Mouse (Mus musculus) ES-Bruce4 (cell line): ENCODE measurements around the gene Palm2. TPM values are rescaled to one million over a fixed set of nuclear protein-coding genes. Genes with fewer than 3 reads are reported as not detected.

Source experiments
- H3K27ac ChIP-seq: 2 replicates; pipeline ENCODE4 v1.5.1; 2012; ENCODE audit warnings: low read length, inconsistent platforms; ENCODE audit not compliant: insufficient read depth
- H3K27me3 ChIP-seq: 2 replicates; pipeline ENCODE4 v1.6.1; 2012; ENCODE audit warnings: mild to moderate bottlenecking, low read length, inconsistent platforms; ENCODE audit not compliant: control insufficient read depth, poor library complexity, insufficient read depth, severe bottlenecking
- H3K36me3 ChIP-seq: 2 replicates; pipeline ENCODE4 v1.6.1; 2012; ENCODE audit warnings: inconsistent platforms, mild to moderate bottlenecking, low read length, moderate library complexity; ENCODE audit not compliant: control insufficient read depth, poor library complexity, insufficient read depth, severe bottlenecking
- H3K4me1 ChIP-seq: one replicate; pipeline ENCODE4 v1.8.1; 2011; ENCODE audit warnings: low read length; ENCODE audit not compliant: control insufficient read depth, insufficient read depth
- H3K4me3 ChIP-seq: 2 replicates; pipeline ENCODE4 v1.5.1; 2011; ENCODE audit warnings: low read depth, mild to moderate bottlenecking, low read length
- H3K9ac ChIP-seq: 2 replicates; pipeline ENCODE4 v1.6.1; 2012; ENCODE audit warnings: low read depth, mild to moderate bottlenecking, inconsistent platforms; ENCODE audit not compliant: poor library complexity, severe bottlenecking
- H3K9me3 ChIP-seq: replicated peaks from 2 replicates; pipeline ENCODE4 v1.6.1; 2012; ENCODE audit warnings: mild to moderate bottlenecking, low read length, inconsistent platforms; ENCODE audit not compliant: control insufficient read depth, poor library complexity, insufficient read depth, severe bottlenecking
- CTCF ChIP-seq: IDR thresholded peaks from one replicate; pipeline ENCODE4 v1.8.1; 2011; ENCODE audit warnings: low read depth, low read length
- EP300 ChIP-seq: IDR thresholded peaks from 2 replicates; pipeline ENCODE4 v1.6.1; 2011; ENCODE audit warnings: low read depth, low read length; ENCODE audit not compliant: insufficient read depth
- POLR2A ChIP-seq: IDR thresholded peaks from one replicate; pipeline ENCODE4 v1.8.1; 2011; ENCODE audit warnings: low read length; ENCODE audit not compliant: insufficient read depth
- polyA plus RNA-seq: library from polyadenylated mRNA; stranded (reverse); fragments of >200 nt; gene quantifications from 2 replicates; pipeline ENCODE4 v1.2.4, GENCODE M21; 2011; ENCODE audit warnings: low read depth; ENCODE audit not compliant: missing spikeins, insufficient read depth, insufficient read length

Palm2 gene
- polyA plus RNA-seq, 1 experiment, result 3.4 TPM

DNA sequence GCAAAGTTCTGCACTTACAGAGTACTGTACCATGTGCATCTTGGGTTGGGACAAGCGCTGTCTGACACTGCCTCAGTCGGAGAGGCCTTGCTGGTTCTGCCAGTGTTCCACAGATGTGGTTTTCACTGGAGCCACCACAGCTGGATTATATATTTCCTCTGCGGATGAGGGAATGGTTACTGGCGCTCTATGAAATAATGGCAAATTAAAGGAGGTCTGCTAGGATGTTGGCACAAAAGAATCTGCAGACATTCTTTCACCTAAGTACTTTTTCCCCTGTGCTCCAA, 135.0 kb downstream of the Palm2 start:
- Histone ChIP-seq H3K9me3 (no peaks in the 10 kb centered on the region), H3K4me1 (no peaks in the 10 kb centered on the region), H3K36me3 (no peaks in the 10 kb centered on the region), H3K27me3 (peaks cover 5% of the 10 kb centered on the region), H3K9ac (no peak overlapping the region), H3K4me3 (no peak overlapping the region), H3K27ac (no peak overlapping the region)
- TF ChIP-seq POLR2A (no peak), CTCF (no peak), EP300 (no peak)

GRCm38 (mm10) chr4:57569711-57570110, 135.7 kb downstream of the Palm2 start:
- Histone ChIP-seq H3K4me3 (no peak overlapping the region), H3K4me1 (no peaks in the 10 kb centered on the region), H3K27me3 (peaks cover 5% of the 10 kb centered on the region), H3K27ac (no peak overlapping the region), H3K9ac (no peak overlapping the region), H3K36me3 (no peaks in the 10 kb centered on the region), H3K9me3 (no peaks in the 10 kb centered on the region)
- TF ChIP-seq CTCF, result no peak
- no peak for TF ChIP-seq POLR2A
- no peak for TF ChIP-seq EP300

- Histone ChIP-seq H3K4me3 (no peak overlapping the region), H3K9me3 (no peaks in the 10 kb centered on the region), H3K27me3 (peaks cover 5% of the 10 kb centered on the region), H3K9ac (no peak overlapping the region), H3K27ac (no peak overlapping the region), H3K4me1 (no peaks in the 10 kb centered on the region), H3K36me3 (no peaks in the 10 kb centered on the region)
- TF ChIP-seq POLR2A (no peak), CTCF (no peak)
Observed at GRCm38 (mm10) chr4:57570229-57570628, 136.2 kb downstream of the Palm2 start.

DNA sequence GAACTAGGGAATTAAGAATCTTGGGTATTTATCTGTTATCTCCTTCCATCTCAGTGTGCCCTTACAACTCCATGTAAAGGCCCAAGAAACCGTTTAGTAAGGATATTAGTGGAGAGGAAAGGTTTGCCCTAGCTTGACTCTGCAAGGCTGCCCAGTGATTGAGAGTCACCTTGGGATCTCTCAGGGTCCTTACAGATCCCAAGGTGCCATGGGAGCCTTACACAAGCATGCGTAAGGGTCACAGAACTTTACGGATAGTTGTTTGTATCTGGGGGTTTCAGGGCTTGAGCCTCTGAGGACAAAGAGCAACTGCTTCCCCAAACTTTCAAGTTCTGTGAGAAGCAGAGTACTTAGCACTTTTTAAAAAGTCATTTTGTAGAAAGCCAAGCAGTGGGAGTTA, 140.1 kb downstream of the Palm2 start:
- no peaks in the 10 kb centered on the region for H3K36me3 ChIP-seq
- H3K27ac ChIP-seq, result no peak overlapping the region

DNA sequence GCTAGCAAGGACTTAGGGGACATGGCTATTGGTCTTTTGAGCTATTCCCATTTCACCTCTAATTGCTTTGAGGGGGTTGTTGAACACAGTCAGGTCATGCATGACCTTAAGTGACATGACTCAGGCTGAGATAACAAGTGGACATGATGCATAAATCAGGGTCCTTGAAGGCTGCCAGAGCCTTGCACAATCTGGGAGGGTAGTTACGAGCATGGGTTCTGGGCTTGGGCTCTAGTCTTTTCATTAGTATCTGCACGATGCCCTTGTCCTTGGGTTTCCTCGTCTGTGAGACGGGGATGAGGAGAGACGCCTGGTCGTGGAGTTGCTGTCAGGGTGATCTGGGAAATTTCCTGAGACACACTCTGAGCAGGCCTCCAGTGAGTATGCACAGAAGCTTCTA, 140.6 kb downstream of the Palm2 start:
- no peaks in the 10 kb centered on the region for H3K27me3 ChIP-seq
- no peak overlapping the region for H3K9ac ChIP-seq
- no peak overlapping the region for H3K4me3 ChIP-seq
- H3K4me1 ChIP-seq, result no peaks in the 10 kb centered on the region
- H3K9me3 ChIP-seq, result no peaks in the 10 kb centered on the region
- H3K27ac ChIP-seq, result no peak overlapping the region
- no peaks in the 10 kb centered on the region for H3K36me3 ChIP-seq
- no peak for TF ChIP-seq CTCF
- no peak for TF ChIP-seq POLR2A
- no peak for TF ChIP-seq EP300

More for the DNA sequence above, 140.1 kb downstream of the Palm2 start:
- H3K27me3 ChIP-seq, result no peaks in the 10 kb centered on the region
- H3K9ac ChIP-seq, result no peak overlapping the region
- no peak for TF ChIP-seq POLR2A
- no peaks in the 10 kb centered on the region for H3K4me1 ChIP-seq
- no peak overlapping the region for H3K4me3 ChIP-seq
- H3K9me3 ChIP-seq, result no peaks in the 10 kb centered on the region

DNA sequence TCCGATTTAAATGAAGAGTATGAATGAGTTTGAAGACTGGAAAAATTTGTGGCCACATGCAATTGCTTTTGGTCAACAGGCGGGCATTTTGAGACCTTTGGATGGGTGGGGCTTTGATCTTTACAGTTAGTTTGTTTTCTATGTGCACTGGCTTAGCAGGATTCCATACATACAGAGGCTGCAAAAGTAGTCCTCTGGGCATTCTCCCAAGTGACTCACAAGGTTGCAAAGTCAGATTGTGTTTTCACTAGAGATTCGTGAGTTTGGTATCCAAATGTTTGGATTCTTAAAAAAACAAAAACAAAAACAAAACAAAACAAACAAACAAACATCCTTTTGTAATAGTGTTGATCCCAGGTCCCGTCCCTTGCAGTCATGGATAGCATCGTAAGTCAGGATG, 141.6 kb downstream of the Palm2 start:
- H3K27me3 ChIP-seq, result no peaks in the 10 kb centered on the region

More for the DNA sequence above, 141.6 kb downstream of the Palm2 start:
- H3K27ac ChIP-seq, result no peak overlapping the region
- no peaks in the 10 kb centered on the region for H3K36me3 ChIP-seq
- H3K4me1 ChIP-seq, result no peaks in the 10 kb centered on the region
- TF ChIP-seq CTCF (no peak), POLR2A (no peak), EP300 (no peak)
- H3K4me3 ChIP-seq, result no peak overlapping the region
- H3K9me3 ChIP-seq, result no peaks in the 10 kb centered on the region
- H3K9ac ChIP-seq, result no peak overlapping the region
